Mouse (Mus musculus): Measurements from ENCODE around the gene Lpgat1. TPM values are rescaled to one million over a fixed set of nuclear protein-coding genes. Genes with fewer than 3 reads are reported as not detected.

The Lpgat1 gene
- polyA plus RNA-seq, 1 experiment from 2014 or later, result 10.4 TPM

GRCm38 (mm10) chr1:191792991-191793390, 75.4 kb downstream of the Lpgat1 start:
- peaks cover 10% of the 10 kb centered on the region for H3K4me1 ChIP-seq (ENCODE audit: control insufficient read depth, insufficient read depth, low read length)
- no peaks in the 10 kb centered on the region for H3K9me3 ChIP-seq (ENCODE audit: control insufficient read depth, low read length)
- H3K4me3 ChIP-seq (ENCODE audit: low read length), result no peak overlapping the region
- no peak overlapping the region for H3K4me2 ChIP-seq (ENCODE audit: low read depth, low read length)
- no peak overlapping the region for H3K27ac ChIP-seq (ENCODE audit: low read length)
- WGBS, result 75% methylated on average over 8 of the region's 8 CpGs
- no peak overlapping the region for H3K9ac ChIP-seq (ENCODE audit: low read depth, low read length)
- H3K27me3 ChIP-seq (replicated peaks; ENCODE audit: control insufficient read depth, insufficient read depth, low read length), result no peaks in the 10 kb centered on the region
- ATAC-seq, result peak; percentile 24; the same call in 1 of the 2 replicates
- H3K36me3 ChIP-seq (ENCODE audit: control insufficient read depth, insufficient read depth, low read length), result no peaks in the 10 kb centered on the region

GRCm38 (mm10) chr1:191793888-191794532, 76.4 kb downstream of the Lpgat1 start:
- Histone ChIP-seq H3K4me3 (ENCODE audit: low read length) (no peak overlapping the region), H3K27me3 (replicated peaks; ENCODE audit: control insufficient read depth, insufficient read depth, low read length) (no peaks in the 10 kb centered on the region), H3K4me1 (ENCODE audit: control insufficient read depth, insufficient read depth, low read length) (peaks cover 10% of the 10 kb centered on the region), H3K36me3 (ENCODE audit: control insufficient read depth, insufficient read depth, low read length) (no peaks in the 10 kb centered on the region), H3K9ac (ENCODE audit: low read depth, low read length) (no peak overlapping the region), H3K27ac (ENCODE audit: low read length) (no peak overlapping the region), H3K4me2 (ENCODE audit: low read depth, low read length) (no peak overlapping the region), H3K9me3 (ENCODE audit: control insufficient read depth, low read length) (peaks cover 3% of the 10 kb centered on the region; the same call in 1 of the 2 replicates)
- 55% methylated on average over 7 of the region's 7 CpGs for WGBS
- peak; percentile 74 for ATAC-seq

- no peak overlapping the region for H3K9ac ChIP-seq (ENCODE audit: low read depth, low read length)
- no peak overlapping the region for H3K4me3 ChIP-seq (ENCODE audit: low read length)
- WGBS, result 83% methylated on average over 4 of the region's 4 CpGs
- H3K4me1 ChIP-seq (ENCODE audit: control insufficient read depth, insufficient read depth, low read length), result peaks cover 10% of the 10 kb centered on the region
- H3K27me3 ChIP-seq (replicated peaks; ENCODE audit: control insufficient read depth, insufficient read depth, low read length), result no peaks in the 10 kb centered on the region
- no peak overlapping the region for H3K27ac ChIP-seq (ENCODE audit: low read length)
- H3K4me2 ChIP-seq (ENCODE audit: low read depth, low read length), result no peak overlapping the region
- peaks cover 3% of the 10 kb centered on the region; the same call in 1 of the 2 replicates for H3K9me3 ChIP-seq (ENCODE audit: control insufficient read depth, low read length)
- H3K36me3 ChIP-seq (ENCODE audit: control insufficient read depth, insufficient read depth, low read length), result no peaks in the 10 kb centered on the region
- no peak for ATAC-seq
Observed at GRCm38 (mm10) chr1:191796238-191796896, 78.7 kb downstream of the Lpgat1 start.

GRCm38 (mm10) chr1:191802093-191802819, 84.6 kb downstream of the Lpgat1 start:
- 47% methylated on average over 9 of the region's 9 CpGs for WGBS
- Histone ChIP-seq H3K9me3 (ENCODE audit: control insufficient read depth, low read length) (peaks cover 3% of the 10 kb centered on the region; the same call in 1 of the 2 replicates), H3K27me3 (replicated peaks; ENCODE audit: control insufficient read depth, insufficient read depth, low read length) (no peaks in the 10 kb centered on the region), H3K36me3 (ENCODE audit: control insufficient read depth, insufficient read depth, low read length) (no peaks in the 10 kb centered on the region), H3K27ac (ENCODE audit: low read length) (peak overlapping the region; percentile 61), H3K4me2 (ENCODE audit: low read depth, low read length) (peak overlapping the region; percentile 32; the same call in 1 of the 2 replicates), H3K4me1 (ENCODE audit: control insufficient read depth, insufficient read depth, low read length) (peaks cover 10% of the 10 kb centered on the region), H3K9ac (ENCODE audit: low read depth, low read length) (no peak overlapping the region), H3K4me3 (ENCODE audit: low read length) (no peak overlapping the region)
- ATAC-seq, result peak; percentile 91

- Histone ChIP-seq H3K4me3 (ENCODE audit: low read length) (no peak overlapping the region), H3K4me1 (ENCODE audit: control insufficient read depth, insufficient read depth, low read length) (peaks cover 10% of the 10 kb centered on the region), H3K27ac (ENCODE audit: low read length) (peak overlapping the region; percentile 51; the same call in 1 of the 2 replicates), H3K27me3 (replicated peaks; ENCODE audit: control insufficient read depth, insufficient read depth, low read length) (no peaks in the 10 kb centered on the region), H3K4me2 (ENCODE audit: low read depth, low read length) (peak overlapping the region; percentile 32; the same call in 1 of the 2 replicates), H3K9ac (ENCODE audit: low read depth, low read length) (no peak overlapping the region), H3K36me3 (ENCODE audit: control insufficient read depth, insufficient read depth, low read length) (no peaks in the 10 kb centered on the region), H3K9me3 (ENCODE audit: control insufficient read depth, low read length) (peaks cover 3% of the 10 kb centered on the region; the same call in 1 of the 2 replicates)
- ATAC-seq, result peak; percentile 60; the same call in 1 of the 2 replicates
- 57% methylated on average over 10 of the region's 10 CpGs for WGBS
Observed at GRCm38 (mm10) chr1:191802820-191803655, 85.4 kb downstream of the Lpgat1 start.

- no peaks in the 10 kb centered on the region for H3K27me3 ChIP-seq (replicated peaks; ENCODE audit: control insufficient read depth, insufficient read depth, low read length)
- no peak overlapping the region for H3K27ac ChIP-seq (ENCODE audit: low read length)
- H3K36me3 ChIP-seq (ENCODE audit: control insufficient read depth, insufficient read depth, low read length), result no peaks in the 10 kb centered on the region
- WGBS, result 77% methylated on average over 5 of the region's 5 CpGs
- no peaks in the 10 kb centered on the region for H3K9me3 ChIP-seq (ENCODE audit: control insufficient read depth, low read length)
- H3K4me1 ChIP-seq (ENCODE audit: control insufficient read depth, insufficient read depth, low read length), result peaks cover 10% of the 10 kb centered on the region
- no peak for ATAC-seq
- H3K9ac ChIP-seq (ENCODE audit: low read depth, low read length), result no peak overlapping the region
- H3K4me3 ChIP-seq (ENCODE audit: low read length), result no peak overlapping the region
- H3K4me2 ChIP-seq (ENCODE audit: low read depth, low read length), result no peak overlapping the region
Observed at GRCm38 (mm10) chr1:191804747-191805146, 87.1 kb downstream of the Lpgat1 start.

- Histone ChIP-seq H3K4me3 (ENCODE audit: low read length) (no peak overlapping the region), H3K9me3 (ENCODE audit: control insufficient read depth, low read length) (no peaks in the 10 kb centered on the region), H3K4me2 (ENCODE audit: low read depth, low read length) (no peak overlapping the region), H3K36me3 (ENCODE audit: control insufficient read depth, insufficient read depth, low read length) (no peaks in the 10 kb centered on the region), H3K27ac (ENCODE audit: low read length) (no peak overlapping the region), H3K4me1 (ENCODE audit: control insufficient read depth, insufficient read depth, low read length) (peaks cover 10% of the 10 kb centered on the region), H3K9ac (ENCODE audit: low read depth, low read length) (no peak overlapping the region), H3K27me3 (replicated peaks; ENCODE audit: control insufficient read depth, insufficient read depth, low read length) (no peaks in the 10 kb centered on the region)
- no peak for ATAC-seq
- 77% methylated on average over 6 of the region's 6 CpGs for WGBS
Observed at GRCm38 (mm10) chr1:191805788-191806187, 88.2 kb downstream of the Lpgat1 start.

GRCm38 (mm10) chr1:191806740-191807139, 89.1 kb downstream of the Lpgat1 start:
- Histone ChIP-seq H3K27ac (ENCODE audit: low read length) (no peak overlapping the region), H3K9me3 (ENCODE audit: control insufficient read depth, low read length) (no peaks in the 10 kb centered on the region), H3K9ac (ENCODE audit: low read depth, low read length) (no peak overlapping the region), H3K4me1 (ENCODE audit: control insufficient read depth, insufficient read depth, low read length) (peaks cover 10% of the 10 kb centered on the region), H3K27me3 (replicated peaks; ENCODE audit: control insufficient read depth, insufficient read depth, low read length) (no peaks in the 10 kb centered on the region), H3K4me3 (ENCODE audit: low read length) (no peak overlapping the region), H3K36me3 (ENCODE audit: control insufficient read depth, insufficient read depth, low read length) (no peaks in the 10 kb centered on the region), H3K4me2 (ENCODE audit: low read depth, low read length) (no peak overlapping the region)
- ATAC-seq, result no peak
- 94% methylated on average over 4 of the region's 4 CpGs for WGBS
